Mouse (Mus musculus): ENCODE measurements around the gene Rgs7bp.
"Not testable (repeated sequence)": the region's sequence is repeated elsewhere in the genome, so short reads cannot be mapped to it uniquely, and the experiment has no call there.

GRCm38 (mm10) chr13:104916771-104917170 lies 138.0 kb downstream of the Rgs7bp start:
- TF ChIP-seq POLR2A (IDR thresholded peaks at IDR 0.05; ENCODE audit: control insufficient read depth, low read depth, low read length); CTCF (IDR thresholded peaks at IDR 0.05; ENCODE audit: control insufficient read depth, insufficient read depth, insufficient replicate concordance, low read depth, low read length): not testable (repeated sequence)

Measured in testis, adult 2 months (tissue).